Mouse (Mus musculus) activated CD4-positive, CD25-positive, alpha-beta regulatory T cell, adult 4 months (primary cell): ENCODE data around the gene Hip1r. TPM values are rescaled to one million over a fixed set of nuclear protein-coding genes. Genes with fewer than 3 reads are reported as not detected.

Experiments
- ATAC-seq: one replicate; pipeline ENCODE4 v1.8.0; 2017
- polyA plus RNA-seq, 2 experiments: library from polyadenylated mRNA; unstranded; fragments of 100-300 nt; shearing (Covaris generic); gene quantifications; one replicate each; pipeline ENCODE4 v1.2.1; 2017

Hip1r gene
- polyA plus RNA-seq, 2 experiments from 2014 or later, result 9.9 to 12.9 TPM

- ATAC-seq, result peak; percentile 64
Observed at GRCm38 (mm10) chr5:123974616-123975111, 1.2 kb downstream of the Hip1r start.

- no peak for ATAC-seq
Observed at GRCm38 (mm10) chr5:123975668-123976180, 2.3 kb downstream of the Hip1r start.

- ATAC-seq, result no peak
Observed at GRCm38 (mm10) chr5:123977231-123977630, 3.8 kb downstream of the Hip1r start.

- ATAC-seq, result no peak
Observed at GRCm38 (mm10) chr5:123978131-123978530, 4.7 kb downstream of the Hip1r start.

GRCm38 (mm10) chr5:123979221-123979979 lies 6.0 kb downstream of the Hip1r start:
- ATAC-seq, result no peak

GRCm38 (mm10) chr5:123979980-123980369 lies 6.5 kb downstream of the Hip1r start:
- no peak for ATAC-seq

- ATAC-seq, result peak; percentile 69
Observed at GRCm38 (mm10) chr5:123980521-123981249, 7.3 kb downstream of the Hip1r start.

GRCm38 (mm10) chr5:123981250-123981554 lies 7.8 kb downstream of the Hip1r start:
- ATAC-seq, result no peak

GRCm38 (mm10) chr5:123982838-123983237 lies 9.4 kb downstream of the Hip1r start:
- ATAC-seq, result no peak

- no peak for ATAC-seq
Observed at GRCm38 (mm10) chr5:123985434-123985833, 12.0 kb downstream of the Hip1r start.

GRCm38 (mm10) chr5:123986925-123987324 lies 13.5 kb downstream of the Hip1r start:
- ATAC-seq, result no peak

GRCm38 (mm10) chr5:123987511-123987910 lies 14.1 kb downstream of the Hip1r start:
- no peak for ATAC-seq

- ATAC-seq, result no peak
Observed at GRCm38 (mm10) chr5:123989941-123990885, 16.8 kb downstream of the Hip1r start.

GRCm38 (mm10) chr5:123991321-123991720 lies 17.9 kb downstream of the Hip1r start:
- ATAC-seq, result no peak

GRCm38 (mm10) chr5:123992193-123992637 lies 18.8 kb downstream of the Hip1r start:
- no peak for ATAC-seq

- no peak for ATAC-seq
Observed at GRCm38 (mm10) chr5:123992794-123993193, 19.4 kb downstream of the Hip1r start.

GRCm38 (mm10) chr5:123993263-123994036 lies 20.0 kb downstream of the Hip1r start:
- no peak for ATAC-seq

- no peak for ATAC-seq
Observed at GRCm38 (mm10) chr5:123994468-123994867, 21.0 kb downstream of the Hip1r start.

GRCm38 (mm10) chr5:123995388-123995787 lies 22.0 kb downstream of the Hip1r start:
- ATAC-seq, result no peak

GRCm38 (mm10) chr5:123996194-123996593 lies 22.8 kb downstream of the Hip1r start:
- no peak for ATAC-seq

GRCm38 (mm10) chr5:123996695-123997094 lies 23.3 kb downstream of the Hip1r start:
- ATAC-seq, result no peak
